Mouse (Mus musculus): ENCODE measurements at regions not wholly inside any gene's neighbourhood (a gene's known extent, or its start where the extent isn't known, plus 50 kb on each side); places are given as distances from the start of the nearest gene placed in this dataset.

DNA sequence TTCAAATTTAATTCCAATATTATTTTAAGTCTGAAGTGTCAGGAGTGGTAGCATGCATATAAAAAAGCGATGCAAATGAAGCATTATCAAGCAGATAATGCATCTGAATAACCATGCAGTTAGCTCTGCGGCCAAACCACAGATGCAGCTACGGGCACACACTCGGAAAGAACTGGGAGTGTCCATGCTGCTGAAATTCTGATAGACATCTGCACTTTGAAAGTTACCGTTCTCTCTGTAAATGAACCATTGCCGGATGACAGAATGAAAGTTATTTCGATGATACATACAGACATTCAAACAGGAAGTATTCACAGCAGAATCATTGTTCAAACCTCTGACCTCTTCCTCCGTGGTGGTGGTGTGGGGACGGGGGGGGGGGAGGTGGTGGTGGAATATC lies 271.6 kb downstream of the Rpl36a-ps1 start:
- no peak for DNase-seq

DNA sequence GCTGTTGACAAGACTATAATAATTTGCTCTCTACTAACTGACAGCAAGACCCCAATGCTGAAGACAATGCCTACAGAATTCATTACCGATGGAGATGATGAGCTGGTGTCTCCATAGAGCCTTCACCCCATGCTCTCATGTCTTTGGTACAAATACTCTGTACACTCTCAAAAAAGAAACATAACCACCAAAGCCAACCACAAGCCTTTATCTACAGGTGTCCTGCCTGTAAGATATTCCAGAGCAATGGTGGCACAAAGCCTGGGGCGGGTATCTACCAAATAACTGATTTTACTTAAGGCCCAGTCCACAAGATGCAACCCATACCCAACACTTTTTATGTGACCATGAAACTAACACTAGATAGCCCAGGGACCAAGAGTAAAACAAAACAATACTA lies 273.1 kb downstream of the Rpl36a-ps1 start:
- no peak for DNase-seq

DNA sequence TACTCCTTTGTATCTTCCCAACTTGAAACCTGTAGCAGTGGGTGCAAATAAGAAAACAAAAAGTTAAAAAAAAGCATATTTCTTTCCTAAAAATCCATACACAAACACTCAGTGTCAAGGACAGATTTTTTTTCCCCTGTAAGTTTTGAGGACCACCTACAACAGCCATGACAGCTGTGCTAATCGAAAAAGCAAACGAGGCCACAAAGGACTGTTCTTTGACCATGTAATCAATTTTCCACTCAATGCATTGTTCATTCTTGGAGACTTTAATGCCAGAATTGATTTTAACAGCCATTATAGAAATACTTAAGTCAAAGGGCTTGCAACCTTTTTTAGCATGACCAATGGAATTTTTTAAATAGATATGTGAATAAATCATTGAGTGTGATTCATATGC lies 286.1 kb downstream of the Rpl36a-ps1 start:
- DNase-seq = no peak

DNA sequence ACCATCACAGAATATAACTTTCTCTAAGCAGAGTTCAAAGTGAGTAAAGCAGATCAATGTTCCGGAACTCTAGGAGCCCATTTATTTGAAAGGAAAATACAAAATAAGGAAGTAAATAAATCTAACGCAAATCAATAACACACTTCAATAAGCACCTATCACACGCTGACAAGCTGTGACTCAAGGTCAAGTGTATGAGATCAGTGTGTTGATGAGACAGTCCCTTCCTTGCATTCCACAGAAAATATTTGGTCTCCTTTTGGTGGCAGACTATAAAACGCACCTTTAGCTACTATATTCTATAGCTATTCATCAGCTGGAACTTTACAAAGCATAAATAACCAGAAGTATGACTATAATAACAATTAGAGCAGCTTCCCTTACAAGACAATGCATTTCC lies 286.5 kb downstream of the Rpl36a-ps1 start:
- DNase-seq = no peak

DNA sequence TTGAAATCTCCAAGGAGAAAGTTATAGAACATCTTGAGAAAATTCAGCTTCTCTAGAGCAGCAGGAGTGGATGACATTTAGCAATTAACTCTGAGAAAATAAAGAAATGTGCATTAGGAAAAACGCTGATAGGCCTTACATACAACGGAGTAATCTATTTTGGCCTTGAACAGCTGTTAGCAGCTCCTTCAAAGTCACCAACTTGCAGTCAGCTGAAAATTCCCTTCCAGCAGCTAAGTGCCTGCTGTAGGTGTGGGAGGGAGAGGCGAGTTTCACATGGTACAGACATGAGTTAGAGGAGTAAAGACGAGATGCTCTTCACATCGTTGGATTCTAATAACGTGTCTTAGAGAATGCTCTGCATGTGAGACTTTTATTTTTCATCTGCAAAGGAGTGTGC lies 290.8 kb downstream of the Rpl36a-ps1 start:
- no peak for DNase-seq

DNA sequence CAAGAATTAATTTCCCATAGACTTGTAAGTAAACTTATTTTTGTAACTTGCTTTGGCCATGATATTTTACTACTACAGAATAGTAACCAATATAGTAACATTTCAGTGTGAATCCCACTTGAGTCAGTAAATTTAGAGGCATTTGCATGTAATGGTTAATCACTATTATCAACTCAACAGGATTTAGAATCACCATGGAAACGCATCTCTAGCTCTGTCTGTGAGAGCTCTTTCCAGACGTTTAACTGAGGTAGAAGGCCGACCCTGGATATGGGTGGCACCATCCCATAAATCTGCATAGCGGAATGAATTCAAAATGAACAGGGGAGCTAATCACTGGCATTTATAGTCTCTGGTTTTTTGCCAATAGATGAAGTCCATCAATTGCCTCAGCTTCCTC lies 337.6 kb downstream of the Rpl36a-ps1 start:
- no peak for DNase-seq

DNA sequence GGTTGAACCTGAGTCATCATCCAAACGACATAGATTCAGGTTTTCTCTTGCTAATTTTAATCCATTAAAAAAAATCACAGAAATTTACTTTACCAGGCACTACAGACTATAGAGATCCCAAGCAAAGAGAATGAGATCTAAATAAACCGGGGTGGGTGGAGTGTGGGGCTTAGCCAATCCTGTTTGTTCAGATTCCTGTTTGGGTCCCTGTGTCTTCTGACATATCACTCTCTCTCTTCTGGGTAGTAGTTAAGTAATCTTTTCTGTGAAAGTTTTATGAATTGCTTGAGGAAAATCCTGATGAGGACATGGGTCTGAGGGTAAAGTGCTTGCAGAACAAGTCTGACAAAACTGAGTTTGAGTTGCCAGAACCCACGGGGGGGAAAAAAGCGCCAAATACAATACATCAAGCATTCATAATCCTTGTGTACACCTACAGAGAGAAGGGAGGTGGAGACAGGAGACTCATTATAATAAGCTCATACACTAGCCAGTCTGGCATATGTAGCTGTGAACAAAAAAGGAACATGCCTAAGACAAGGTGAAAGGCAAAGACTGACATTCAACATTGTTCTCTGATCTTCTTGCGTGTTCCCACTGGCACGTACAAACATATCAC lies 339.8 kb downstream of the Rpl36a-ps1 start:
- no peak for DNase-seq

DNA sequence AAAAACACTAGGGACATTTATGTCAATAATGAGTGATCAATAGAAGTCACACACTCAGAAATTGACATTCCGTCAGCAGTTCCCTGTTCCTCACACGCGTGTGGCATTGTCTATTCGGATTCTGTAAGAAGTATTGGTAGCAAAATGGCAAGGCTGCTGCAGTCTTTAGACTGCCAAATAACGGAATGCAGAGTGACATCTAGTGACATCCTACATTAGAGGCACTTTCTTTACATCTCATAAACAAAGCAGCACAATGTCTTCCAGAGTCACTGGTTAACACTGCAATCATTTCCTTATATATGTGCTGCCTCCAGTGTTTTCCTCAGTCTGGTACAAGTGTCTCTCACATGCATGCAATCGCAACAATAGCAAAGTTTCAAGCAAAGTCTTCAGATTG lies 342.9 kb downstream of the Rpl36a-ps1 start:
- DNase-seq = no peak

DNA sequence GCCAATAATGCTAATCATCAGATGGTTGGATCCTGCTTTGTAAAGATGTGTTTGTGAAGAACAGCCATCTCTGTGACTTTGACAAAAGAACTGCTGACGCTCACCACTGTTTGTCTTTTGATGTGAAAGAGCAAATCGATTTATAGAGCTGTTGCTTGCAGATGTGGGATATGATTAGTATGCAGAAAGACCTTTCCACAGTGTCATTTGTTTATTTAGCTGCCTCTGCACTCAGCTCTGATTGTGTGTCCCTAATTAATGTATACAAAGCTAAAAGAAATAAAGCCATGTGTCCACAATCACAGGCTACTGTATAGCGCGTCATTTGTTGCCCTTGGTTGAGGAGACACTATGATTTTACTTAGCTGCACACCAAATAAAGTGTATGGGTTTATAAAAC lies 343.6 kb downstream of the Rpl36a-ps1 start:
- no peak for DNase-seq

DNA sequence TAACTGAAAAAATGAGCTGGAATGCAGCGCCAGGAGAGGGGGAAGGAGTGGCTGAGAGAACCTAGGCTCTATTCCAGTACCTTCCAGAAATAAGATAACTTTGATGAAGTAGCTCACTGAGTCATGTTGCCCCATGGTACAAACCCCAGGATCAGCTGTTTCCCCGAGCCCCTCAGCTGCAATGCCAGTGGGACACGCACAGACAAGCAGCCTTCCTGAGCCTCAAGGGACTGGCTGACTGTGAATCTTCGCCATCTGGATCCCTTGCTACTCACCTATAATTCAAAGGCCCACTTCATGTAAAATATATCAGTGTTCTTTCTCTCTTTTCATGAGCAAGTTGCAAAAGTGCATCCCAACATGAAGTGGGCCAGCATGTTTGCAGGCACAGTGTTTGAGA lies 346.5 kb downstream of the Rpl36a-ps1 start:
- DNase-seq = no peak

DNA sequence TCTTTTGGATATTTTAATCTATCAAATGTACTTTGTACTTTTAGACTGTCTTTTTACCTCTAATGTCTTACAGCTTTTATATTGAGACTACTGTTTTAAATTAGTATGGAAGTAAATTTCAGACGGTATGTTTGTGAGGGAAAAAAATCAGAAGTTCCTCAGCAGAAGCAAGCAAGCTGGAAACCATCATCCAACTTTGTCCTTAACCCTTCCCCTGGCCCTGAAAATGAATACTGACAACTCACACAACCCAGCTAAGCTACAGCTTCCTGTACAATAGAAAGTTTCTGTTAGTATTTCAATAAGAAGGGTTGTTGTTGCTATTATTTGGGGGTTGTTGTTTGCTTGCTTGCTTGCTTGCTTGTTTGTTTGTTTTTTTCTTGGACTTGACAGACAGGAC lies 350.4 kb downstream of the Rpl36a-ps1 start:
- no peak for DNase-seq

DNA sequence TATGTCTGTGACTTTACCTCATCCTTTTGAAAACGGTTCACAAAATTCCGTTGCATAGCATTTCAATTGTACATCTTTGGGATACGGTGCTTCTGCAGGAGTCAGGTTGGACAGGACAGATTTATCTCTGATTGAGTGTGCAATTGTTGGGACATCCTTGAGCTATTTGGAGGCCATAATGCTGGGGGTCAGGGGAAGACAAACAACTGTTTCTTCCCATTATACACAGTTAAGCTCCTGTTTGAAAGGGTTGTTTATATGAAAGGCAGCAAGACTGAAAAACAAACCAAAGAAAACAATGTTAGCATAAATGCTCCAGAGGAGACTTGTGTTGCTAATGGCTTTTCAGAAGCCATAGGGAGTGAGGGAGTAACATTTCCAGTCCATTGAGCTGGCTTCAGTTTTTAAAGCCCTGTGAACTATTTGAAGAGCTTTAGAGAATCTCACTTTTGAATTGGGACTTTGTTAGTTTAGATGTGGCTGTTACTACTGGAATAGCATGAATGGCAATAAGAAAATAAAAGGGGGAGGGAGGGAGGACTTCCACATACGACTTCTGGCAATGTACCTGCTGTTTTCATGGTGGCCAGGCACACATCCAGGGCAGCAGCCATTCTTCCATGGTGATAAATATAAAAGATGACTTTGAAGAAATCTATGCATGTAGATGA lies 351.3 kb downstream of the Rpl36a-ps1 start:
- no peak for DNase-seq

DNA sequence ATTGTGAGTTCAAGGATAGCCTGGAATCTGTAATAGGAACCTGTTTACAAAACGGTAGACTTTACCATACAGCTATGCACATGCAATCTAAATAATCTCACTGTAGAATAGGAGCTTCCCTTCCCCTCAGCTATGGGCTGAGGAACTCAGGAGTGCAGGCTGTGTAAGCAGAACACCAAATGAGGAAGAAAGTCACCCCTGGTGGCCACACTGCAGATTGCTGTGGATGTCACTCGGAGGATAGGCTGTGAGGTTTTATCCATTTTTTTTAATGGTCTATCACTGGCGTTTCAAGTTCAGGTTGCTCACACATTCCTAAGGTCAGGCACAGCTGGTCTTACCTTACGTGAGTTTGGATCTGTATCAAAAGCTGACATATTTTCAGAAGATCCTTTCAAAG lies 365.1 kb downstream of the Rpl36a-ps1 start:
- no peak for DNase-seq

DNA sequence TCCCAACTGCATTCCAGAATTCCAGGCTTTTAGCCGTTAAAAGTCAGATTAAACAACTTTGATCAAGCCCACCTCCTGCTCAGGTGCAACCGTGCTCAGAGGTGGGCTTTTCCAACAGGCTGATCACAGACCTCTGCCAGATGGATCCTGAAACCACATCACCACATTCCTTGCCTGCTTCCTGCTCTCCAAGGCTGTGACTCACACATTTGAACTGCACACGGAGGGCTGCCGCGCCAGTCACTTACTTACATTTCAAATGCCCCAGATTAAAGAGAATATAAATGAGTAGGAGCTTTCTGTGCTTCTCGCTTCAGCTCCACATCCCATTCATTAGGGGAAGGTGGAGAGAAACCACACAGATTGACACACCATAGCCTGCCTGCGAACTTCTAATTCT lies 367.6 kb downstream of the Rpl36a-ps1 start:
- no peak for DNase-seq

DNA sequence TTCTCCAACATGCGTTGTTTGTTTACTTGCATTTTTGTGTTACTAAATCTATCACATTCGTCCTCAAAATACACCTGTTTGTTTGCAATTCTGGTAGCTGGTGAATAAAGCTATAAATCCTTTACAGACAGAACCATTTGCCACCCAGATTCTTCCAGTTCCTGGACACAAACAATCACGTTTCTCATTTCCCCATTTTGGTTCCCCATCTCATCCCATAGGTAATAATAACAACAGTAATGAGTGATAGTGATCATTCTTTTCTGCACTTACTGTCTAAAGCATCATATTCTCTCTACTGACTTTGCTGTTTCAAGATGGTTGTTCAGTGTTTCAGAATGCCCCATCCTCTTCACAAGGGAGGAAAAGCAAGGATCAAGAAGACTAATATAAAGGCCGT lies 368.3 kb downstream of the Rpl36a-ps1 start:
- DNase-seq = no peak

DNA sequence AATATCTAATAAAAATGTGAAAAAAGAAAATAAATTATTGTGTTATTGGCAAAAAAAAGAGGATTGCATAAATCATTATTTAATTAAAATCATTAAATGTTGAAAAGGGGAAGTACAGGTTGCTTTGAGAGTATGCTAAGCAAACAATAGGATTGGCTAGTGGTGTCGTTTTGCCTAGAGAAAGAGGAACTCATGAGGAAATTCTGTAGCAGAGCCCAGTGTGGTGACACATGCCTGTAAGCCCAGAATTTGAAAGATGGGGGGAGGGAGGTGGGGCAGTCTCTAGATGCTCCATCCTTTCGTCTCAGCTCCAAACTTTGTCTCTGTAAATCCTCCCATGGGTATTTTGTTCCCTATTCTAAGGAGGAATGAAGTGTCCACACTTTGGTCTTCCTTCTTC lies 388.3 kb downstream of the Rpl36a-ps1 start:
- DNase-seq = no peak

DNA sequence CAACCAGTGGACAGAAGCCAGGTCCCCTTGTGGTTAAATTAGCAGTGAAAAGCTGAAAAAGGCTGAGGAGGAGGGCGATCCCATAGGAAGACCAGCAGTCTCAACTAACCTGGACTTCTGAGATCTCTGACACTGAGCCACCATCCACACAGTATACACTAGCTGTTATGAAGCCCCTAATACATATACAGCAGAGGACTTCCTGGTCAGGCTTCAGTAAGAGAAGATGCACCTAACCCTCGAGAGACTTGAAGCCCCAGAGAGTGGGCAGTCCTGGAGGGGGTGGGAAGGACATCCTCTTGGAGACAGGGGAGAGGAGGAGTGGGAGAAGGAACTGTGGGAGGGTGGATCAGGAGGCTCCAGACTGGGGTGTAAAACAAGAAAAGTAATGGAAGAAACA lies 397.9 kb downstream of the Rpl36a-ps1 start:
- DNase-seq = no peak

DNA sequence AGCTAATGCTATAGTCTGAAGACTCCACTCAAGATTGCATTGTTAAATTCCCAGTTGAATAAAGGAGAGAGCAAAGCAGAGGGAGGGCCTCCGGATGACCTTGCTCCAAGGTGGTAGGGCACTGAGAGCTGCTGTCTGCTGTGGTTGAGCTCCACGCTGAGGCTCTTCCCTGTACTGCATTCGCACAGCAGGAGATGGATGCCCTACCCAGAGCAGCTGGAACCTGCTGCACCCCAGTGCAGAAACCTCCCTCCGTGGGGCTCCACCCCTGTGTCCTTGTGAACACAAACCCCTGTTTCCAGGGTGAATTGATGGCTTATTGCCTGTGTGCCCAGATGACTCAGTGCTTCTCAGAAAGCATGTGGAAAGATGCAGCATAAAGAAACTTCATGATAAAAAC lies 404.3 kb downstream of the Rpl36a-ps1 start:
- DNase-seq = peak; percentile 2

DNA sequence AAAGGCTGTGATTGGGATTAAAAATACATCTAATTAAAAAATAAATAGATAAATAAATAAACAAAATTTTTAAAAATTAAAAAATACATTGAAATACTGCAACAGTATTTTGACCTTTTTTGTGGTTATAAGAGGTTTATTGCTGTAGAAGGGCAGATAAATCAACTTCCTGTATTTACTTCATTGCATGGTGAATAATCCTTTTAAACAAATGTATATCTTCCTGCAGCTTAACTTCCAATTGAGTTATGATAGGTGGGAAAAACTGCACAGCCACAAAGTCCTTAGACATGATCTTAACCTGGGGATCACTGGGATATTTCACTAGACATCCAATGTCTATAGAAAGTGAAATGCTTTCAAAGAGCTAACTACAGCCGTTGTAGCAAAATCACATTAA lies 402.1 kb upstream of the Dach1 start:
- no peak for DNase-seq

DNA sequence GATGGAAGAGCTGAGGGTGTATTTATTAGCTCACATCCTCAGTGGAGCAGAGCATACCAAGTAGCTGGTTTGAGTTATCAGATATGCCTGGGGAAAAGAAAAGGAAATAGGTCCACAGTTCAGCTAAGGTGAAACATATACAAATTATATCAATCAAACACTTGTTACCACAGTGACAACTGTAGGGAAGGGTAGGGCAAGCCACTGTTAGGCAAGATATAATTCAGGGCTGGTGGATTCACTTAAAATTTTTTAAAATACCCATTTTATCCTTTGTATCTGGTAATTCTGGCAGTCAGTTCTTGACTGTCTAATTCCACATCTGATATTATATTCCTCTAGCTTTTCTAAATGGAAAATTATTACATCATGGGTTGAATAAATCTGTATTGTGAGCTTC lies 392.4 kb upstream of the Dach1 start:
- DNase-seq = no peak

DNA sequence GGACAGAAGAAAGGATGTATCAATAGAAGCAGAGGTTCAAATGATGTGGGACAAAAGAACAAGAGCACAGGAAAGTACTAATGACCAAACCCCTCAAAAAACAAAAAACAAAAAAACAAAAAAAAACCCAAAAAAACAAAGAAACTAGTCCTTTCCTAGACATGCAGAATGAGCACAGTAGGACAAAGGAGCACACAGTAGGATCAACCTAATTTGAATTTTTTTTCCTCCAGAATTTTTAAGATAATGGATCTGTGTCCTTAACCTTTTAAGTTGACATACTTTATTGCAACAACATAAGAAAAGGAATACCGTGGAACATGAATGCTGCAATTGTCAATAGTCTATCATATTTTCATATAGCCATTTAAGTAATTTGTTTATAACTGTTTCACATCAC lies 370.2 kb upstream of the Dach1 start:
- no peak for DNase-seq

DNA sequence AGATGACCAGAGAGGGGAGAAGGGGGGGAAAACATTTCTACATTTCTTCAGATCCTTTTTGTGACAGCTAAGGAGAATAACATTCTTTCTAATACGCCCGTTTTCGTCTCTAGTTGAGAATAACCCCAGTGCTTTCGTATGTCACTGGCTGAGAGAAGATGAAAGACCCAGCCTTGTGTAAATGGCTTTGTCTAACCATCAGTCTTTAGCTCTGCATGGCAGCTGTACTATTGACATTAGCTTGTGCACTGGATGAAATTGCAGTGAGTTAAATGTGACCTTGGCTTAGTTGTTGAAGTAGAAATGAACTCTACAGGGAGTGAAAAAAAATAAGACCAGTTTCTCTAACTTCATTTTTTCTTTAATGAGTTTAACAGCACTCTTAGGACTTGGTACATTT lies 368.7 kb upstream of the Dach1 start:
- DNase-seq = no peak

DNA sequence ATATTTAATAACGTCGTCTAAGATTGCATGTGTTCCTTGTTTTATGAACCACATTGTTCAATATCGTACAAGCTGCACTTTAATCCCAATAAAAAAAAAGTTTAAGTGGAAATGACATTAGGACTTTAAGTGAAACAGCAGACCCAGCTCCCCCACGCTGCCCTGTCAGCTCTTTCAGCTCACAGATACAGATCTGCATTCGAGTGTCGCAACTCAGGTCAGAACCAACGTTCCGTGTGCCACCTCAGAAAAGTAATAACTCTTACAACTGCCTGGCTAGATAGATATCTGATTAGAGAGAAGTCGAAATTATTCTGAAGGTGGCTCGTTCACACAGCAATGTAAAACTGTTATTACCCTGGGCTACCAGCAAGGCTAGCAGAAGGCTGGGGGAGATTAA lies 364.0 kb upstream of the Dach1 start:
- DNase-seq = no peak

DNA sequence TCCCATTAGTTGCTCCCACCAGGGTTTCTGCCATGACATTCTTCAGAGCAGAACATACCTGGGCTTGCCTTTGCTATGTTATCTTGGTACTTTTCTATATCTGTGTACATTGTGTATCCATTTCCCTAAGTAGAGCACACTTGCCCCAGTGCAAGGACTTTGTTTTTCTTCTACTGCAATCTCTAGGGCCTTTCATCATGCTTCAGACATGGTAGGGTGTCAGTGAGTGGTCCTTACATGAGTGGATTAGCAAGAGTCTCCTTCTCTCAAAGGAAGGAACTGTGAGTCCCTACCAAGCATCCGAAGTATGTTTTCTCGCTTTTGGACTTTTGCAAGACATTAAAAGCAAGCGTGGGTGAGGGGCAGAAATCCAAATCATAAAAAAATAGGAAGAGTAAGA lies 351.4 kb upstream of the Dach1 start:
- DNase-seq = no peak

DNA sequence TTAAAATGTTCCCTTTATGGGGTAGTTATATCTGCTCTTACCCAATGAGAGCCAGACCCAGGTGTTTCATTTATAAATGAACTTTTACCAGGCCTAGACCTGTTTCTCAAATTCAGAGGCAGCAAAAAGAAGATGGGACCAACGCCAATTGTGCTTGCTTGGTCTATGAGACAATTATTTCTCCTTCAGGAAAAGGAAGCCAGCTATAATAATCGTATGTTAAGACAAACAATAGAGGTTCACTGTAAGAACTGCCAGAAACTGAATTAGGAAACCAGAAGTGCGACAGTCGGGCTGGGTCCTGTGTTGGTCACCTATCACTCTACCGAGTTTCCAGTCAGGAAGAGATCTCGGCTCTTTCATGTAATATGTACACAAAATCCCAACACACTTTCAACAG lies 335.8 kb upstream of the Dach1 start:
- DNase-seq = no peak

Measured in lung, postnatal 36 days (tissue).